Mouse (Mus musculus): ENCODE measurements around the gene Bax. TPM values are rescaled to one million over a fixed set of nuclear protein-coding genes. Genes with fewer than 3 reads are reported as not detected.

The Bax gene
- polyA plus RNA-seq, 1 experiment from 2014 or later = 128 TPM

DNA sequence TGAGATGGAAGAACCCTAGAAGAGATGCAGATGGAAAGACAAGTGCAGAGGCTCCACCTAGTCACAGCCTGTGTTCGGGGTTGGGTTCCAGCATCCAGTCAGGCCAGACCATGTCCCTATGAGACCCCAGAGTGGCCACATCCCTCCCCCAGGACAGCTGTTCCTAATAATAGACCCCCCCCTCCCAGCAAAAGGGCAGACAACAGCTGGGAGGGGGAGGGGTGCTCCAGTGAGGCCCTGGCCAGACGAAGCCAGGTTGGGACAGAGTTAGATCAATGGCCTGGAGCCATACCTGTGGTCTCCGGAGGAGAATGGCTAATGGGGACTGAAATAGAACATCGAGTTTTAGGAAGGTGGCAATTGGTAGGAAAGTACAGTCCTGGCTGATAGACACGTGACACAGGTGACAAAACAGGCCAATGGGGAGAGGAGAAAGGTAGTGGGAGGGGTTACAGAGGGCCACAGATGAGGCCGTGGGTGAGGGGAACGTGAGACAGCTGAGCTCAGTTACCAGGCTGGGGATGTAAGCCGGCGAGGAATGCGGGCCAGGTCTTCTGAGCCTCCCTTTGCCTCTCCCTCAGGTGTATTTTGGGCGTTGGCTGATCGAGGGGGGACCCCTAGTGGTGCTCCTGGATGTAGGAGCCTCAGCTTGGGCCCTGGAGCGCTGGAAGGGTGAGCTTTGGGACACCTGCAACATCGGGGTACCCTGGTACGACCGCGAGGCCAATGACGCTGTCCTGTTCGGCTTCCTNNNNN is 29.0 kb downstream of the Bax start, which contains the start of gene Ruvbl2:
Gene Ruvbl2, minus strand, starts transcription at position 576 of the 756 bp plus-strand sequence.
- H3K4me2 ChIP-seq (replicated peaks; ENCODE audit: low read depth, low read length) = no peak within 1 kb of the TSS
- no peaks in the 10 kb centered on the region for H3K9me3 ChIP-seq (ENCODE audit: control insufficient read depth, low read length)
- DNase-seq (ENCODE audit: low spot score) (no peak), ATAC-seq (ENCODE audit: low FRiP score) (no peak)
- 25% methylated on average over 19 of the region's 19 CpGs for WGBS
- H3K9ac ChIP-seq (ENCODE audit: low read depth, low read length) = no peak within 1 kb of the TSS
- no peaks in the 10 kb centered on the region for H3K36me3 ChIP-seq (ENCODE audit: control insufficient read depth, insufficient read depth, low read length)
- H3K27ac ChIP-seq (ENCODE audit: low read depth, low read length) = no peak within 1 kb of the TSS
- H3K4me1 ChIP-seq (replicated peaks; ENCODE audit: control insufficient read depth, insufficient read depth, low read length) = peaks cover 15% of the 10 kb centered on the region
- no peaks in the 10 kb centered on the region for H3K27me3 ChIP-seq (ENCODE audit: control insufficient read depth, insufficient read depth, low read length)
- no peak within 1 kb of the TSS for H3K4me3 ChIP-seq (ENCODE audit: low read depth, low read length)

DNA sequence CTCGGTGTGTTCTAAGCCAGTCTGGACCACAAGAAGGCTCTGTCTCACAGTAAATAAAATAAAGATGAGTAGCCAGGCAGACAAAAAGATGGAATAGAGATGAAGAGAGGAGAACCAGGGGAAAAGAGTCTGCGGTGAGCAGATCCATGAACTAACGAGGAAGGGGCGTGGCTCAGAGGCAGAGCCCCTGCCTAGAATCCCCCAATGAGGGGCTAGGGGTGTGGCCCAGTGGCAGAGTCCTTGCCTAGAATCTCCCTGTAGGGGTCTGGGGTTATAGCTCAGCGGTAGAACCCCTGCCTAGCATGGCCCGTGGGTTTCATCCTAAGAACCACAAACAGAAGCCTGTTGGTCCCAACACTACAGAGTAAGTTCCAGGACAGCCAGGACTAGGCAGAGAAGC is 29.7 kb downstream of the Bax start:
- no peak overlapping the region for H3K9ac ChIP-seq (ENCODE audit: low read depth, low read length)
- no peak overlapping the region for H3K4me3 ChIP-seq (ENCODE audit: low read depth, low read length)
- H3K27ac ChIP-seq (ENCODE audit: low read depth, low read length) = no peak overlapping the region
- peaks cover 15% of the 10 kb centered on the region for H3K4me1 ChIP-seq (replicated peaks; ENCODE audit: control insufficient read depth, insufficient read depth, low read length)
- H3K36me3 ChIP-seq (ENCODE audit: control insufficient read depth, insufficient read depth, low read length) = peaks cover under 1% of the 10 kb centered on the region; the same call in 1 of the 2 replicates
- no peaks in the 10 kb centered on the region for H3K27me3 ChIP-seq (ENCODE audit: control insufficient read depth, insufficient read depth, low read length)
- no peak overlapping the region for H3K4me2 ChIP-seq (replicated peaks; ENCODE audit: low read depth, low read length)
- ATAC-seq (ENCODE audit: low FRiP score) (no peak), DNase-seq (ENCODE audit: low spot score) (no peak)
- WGBS = 24% methylated on average over 6 of the region's 6 CpGs
- no peaks in the 10 kb centered on the region for H3K9me3 ChIP-seq (ENCODE audit: control insufficient read depth, low read length)

DNA sequence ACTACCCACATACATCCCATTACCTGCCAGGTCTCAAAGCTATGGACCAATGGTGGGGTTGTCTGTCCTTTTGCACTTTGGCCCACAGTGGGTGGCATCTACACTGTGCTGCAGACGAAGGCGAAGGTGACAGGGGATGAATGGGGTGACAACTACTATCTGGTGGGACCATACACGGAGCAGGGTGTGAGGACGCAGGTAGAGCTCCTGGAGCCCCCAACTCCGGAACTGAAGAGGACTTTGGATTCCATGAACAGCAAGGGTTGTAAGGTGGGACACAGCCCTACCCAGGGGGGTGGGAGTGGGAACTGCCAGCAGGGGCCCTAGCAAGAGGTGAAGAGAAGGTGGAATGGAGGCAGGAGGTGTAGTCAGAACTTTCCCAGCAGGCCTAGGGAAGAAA is 30.3 kb downstream of the Bax start:
- H3K9me3 ChIP-seq (ENCODE audit: control insufficient read depth, low read length) = no peaks in the 10 kb centered on the region
- DNase-seq (ENCODE audit: low spot score) (no peak), ATAC-seq (ENCODE audit: low FRiP score) (no peak)
- WGBS = 91% methylated on average over 5 of the region's 5 CpGs
- H3K9ac ChIP-seq (ENCODE audit: low read depth, low read length) = no peak overlapping the region
- no peak overlapping the region for H3K27ac ChIP-seq (ENCODE audit: low read depth, low read length)
- H3K4me1 ChIP-seq (replicated peaks; ENCODE audit: control insufficient read depth, insufficient read depth, low read length) = peaks cover 15% of the 10 kb centered on the region
- no peak overlapping the region for H3K4me3 ChIP-seq (ENCODE audit: low read depth, low read length)
- no peaks in the 10 kb centered on the region for H3K27me3 ChIP-seq (ENCODE audit: control insufficient read depth, insufficient read depth, low read length)
- H3K36me3 ChIP-seq (ENCODE audit: control insufficient read depth, insufficient read depth, low read length) = peaks cover 3% of the 10 kb centered on the region; the same call in 1 of the 2 replicates
- H3K4me2 ChIP-seq (replicated peaks; ENCODE audit: low read depth, low read length) = no peak overlapping the region

DNA sequence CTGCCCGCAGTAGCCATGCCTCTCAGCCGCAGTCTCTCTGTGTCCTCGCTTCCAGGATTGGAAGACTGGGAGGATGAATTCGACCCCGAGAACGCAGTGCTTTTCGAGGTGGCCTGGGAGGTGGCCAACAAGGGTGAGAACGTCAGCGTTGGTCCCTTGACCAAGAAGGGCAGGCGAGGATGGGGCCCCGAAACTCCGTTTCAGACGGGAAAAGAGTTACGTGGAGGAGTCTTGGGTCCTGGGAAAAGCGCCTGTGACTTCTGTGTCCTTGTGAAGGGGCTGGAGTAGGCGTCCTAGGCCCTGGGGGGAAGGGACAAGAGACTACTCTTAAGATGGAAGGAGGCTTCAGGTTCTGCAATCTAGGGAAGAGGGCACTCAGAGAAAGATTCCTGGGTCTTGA is 31.7 kb downstream of the Bax start:
- no peak for DNase-seq (ENCODE audit: low spot score)
- 0 out of 2 replicates have a peak overlapping the region, but pooled peaks have one; percentile 7 for H3K27ac ChIP-seq (ENCODE audit: low read depth, low read length)

DNA sequence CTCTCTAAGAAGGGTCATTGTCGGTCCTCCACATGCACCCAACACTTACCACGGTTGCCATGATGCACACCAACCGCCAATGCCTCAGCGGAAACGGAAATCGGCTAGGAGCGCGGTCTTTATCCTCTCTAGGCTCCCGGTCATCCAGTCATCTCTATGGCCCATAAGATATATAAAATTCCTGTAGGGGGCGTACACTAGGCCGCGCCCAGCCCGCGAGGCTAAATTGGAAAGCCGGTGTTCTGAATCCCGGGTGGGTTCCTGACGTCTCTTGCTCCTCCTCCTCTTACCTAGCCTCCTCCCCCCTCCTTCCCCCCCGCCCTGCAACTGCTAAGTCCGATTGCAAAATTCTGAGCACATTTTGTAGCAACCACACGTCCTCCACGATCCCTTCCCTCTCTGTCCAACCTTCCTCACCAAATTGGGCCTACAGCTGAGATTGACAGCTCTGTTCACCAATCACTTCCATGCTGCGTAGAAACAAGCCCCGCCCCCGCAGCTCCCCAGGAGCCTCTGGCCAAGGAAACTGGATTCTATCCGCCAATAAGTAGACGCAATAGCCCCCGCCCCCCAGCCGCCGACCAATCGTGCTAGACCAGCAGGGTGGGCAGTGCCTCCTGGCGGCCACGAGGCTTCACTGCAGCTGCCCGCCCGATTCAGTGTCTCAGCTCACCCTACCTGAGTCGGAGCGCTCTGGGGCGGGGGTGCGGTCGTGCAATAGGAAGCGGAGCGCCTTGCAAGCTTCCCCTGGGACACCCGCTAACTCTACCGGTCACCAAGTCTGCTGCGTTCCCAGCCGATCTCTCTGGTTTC is 32.3 kb downstream of the Bax start, which contains the start of gene Gys1:
Gene Gys1, plus strand, starts transcription at position 642 of the 813 bp plus-strand sequence.
- peak; percentile 100 for DNase-seq (ENCODE audit: low spot score)
- Histone ChIP-seq H3K27ac (ENCODE audit: low read depth, low read length) (peak within 1 kb of the TSS; percentile 86), H3K4me2 (replicated peaks; ENCODE audit: low read depth, low read length) (peak within 1 kb of the TSS; percentile 91), H3K27me3 (ENCODE audit: control insufficient read depth, insufficient read depth, low read length) (no peaks in the 10 kb centered on the region), H3K4me3 (ENCODE audit: low read depth, low read length) (peak within 1 kb of the TSS; percentile 91), H3K4me1 (replicated peaks; ENCODE audit: control insufficient read depth, insufficient read depth, low read length) (peaks cover 15% of the 10 kb centered on the region), H3K36me3 (ENCODE audit: control insufficient read depth, insufficient read depth, low read length) (peaks cover 3% of the 10 kb centered on the region), H3K9me3 (ENCODE audit: control insufficient read depth, low read length) (no peaks in the 10 kb centered on the region), H3K9ac (ENCODE audit: low read depth, low read length) (peak within 1 kb of the TSS; percentile 84)
- peak; percentile 98 for ATAC-seq (ENCODE audit: low FRiP score)
- WGBS = under 1% methylated on average over 45 of the region's 45 CpGs

More for the DNA sequence above, 31.7 kb downstream of the Bax start:
- peak; percentile 1; the same call in 1 of the 2 replicates for ATAC-seq (ENCODE audit: low FRiP score)
- peak overlapping the region; percentile 84 for H3K9ac ChIP-seq (ENCODE audit: low read depth, low read length)
- H3K27me3 ChIP-seq (ENCODE audit: control insufficient read depth, insufficient read depth, low read length) = no peaks in the 10 kb centered on the region
- WGBS = 4% methylated on average over 16 of the region's 16 CpGs
- peak overlapping the region; percentile 91 for H3K4me3 ChIP-seq (ENCODE audit: low read depth, low read length)
- peak overlapping the region; percentile 68 for H3K4me2 ChIP-seq (replicated peaks; ENCODE audit: low read depth, low read length)
- H3K9me3 ChIP-seq (ENCODE audit: control insufficient read depth, low read length) = no peaks in the 10 kb centered on the region
- peaks cover 3% of the 10 kb centered on the region; the same call in 1 of the 2 replicates for H3K36me3 ChIP-seq (ENCODE audit: control insufficient read depth, insufficient read depth, low read length)
- H3K4me1 ChIP-seq (replicated peaks; ENCODE audit: control insufficient read depth, insufficient read depth, low read length) = peaks cover 15% of the 10 kb centered on the region

DNA sequence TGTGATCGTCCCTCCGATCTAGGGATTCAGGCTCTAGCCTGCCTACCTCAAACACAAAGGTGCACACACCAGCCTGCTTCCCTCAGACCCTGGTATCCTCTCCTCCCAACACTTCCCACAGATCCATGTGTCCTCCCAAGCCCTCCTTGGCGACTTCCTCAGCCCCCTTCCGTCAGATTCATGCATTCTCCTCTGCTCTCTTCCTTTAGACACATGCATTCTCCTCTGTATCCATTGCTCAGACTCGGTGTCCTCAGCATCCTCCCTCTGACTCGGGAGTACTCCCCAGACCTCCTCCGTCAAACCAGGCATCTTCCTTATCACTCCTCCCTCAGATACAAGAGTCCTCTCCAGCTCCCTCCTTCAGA is 32.9 kb downstream of the Bax start:
- Histone ChIP-seq H3K9me3 (ENCODE audit: control insufficient read depth, low read length) (no peaks in the 10 kb centered on the region), H3K27me3 (ENCODE audit: control insufficient read depth, insufficient read depth, low read length) (no peaks in the 10 kb centered on the region), H3K36me3 (ENCODE audit: control insufficient read depth, insufficient read depth, low read length) (peaks cover 6% of the 10 kb centered on the region), H3K4me3 (ENCODE audit: low read depth, low read length) (peak overlapping the region; percentile 91), H3K4me2 (replicated peaks; ENCODE audit: low read depth, low read length) (peak overlapping the region; percentile 91), H3K27ac (ENCODE audit: low read depth, low read length) (no peak overlapping the region), H3K9ac (ENCODE audit: low read depth, low read length) (peak overlapping the region; percentile 81), H3K4me1 (replicated peaks; ENCODE audit: control insufficient read depth, insufficient read depth, low read length) (peaks cover 15% of the 10 kb centered on the region)
- DNase-seq (ENCODE audit: low spot score) = no peak
- no peak for ATAC-seq (ENCODE audit: low FRiP score)
- WGBS = 1% methylated on average over 7 of the region's 7 CpGs

DNA sequence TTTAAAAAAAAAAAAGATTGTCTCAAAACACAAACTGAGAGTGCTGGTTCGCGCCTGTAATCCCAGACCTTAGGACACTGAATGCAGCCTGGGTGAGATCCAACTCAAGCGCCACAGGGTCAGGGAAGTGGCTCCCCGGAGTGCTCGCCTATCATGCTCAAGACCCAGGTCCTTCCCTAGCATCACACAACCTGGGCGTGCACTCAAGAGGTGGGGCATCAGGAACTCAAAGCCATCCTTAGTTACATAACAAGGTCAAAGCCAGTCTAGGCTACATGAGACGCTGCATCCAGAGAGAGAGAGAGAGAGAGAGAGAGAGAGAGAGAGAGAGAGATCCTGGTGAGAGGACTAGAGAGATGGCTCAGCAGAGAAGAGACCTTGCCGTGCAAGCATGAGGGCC is 40.1 kb downstream of the Bax start:
- no peaks in the 10 kb centered on the region for H3K4me1 ChIP-seq (replicated peaks; ENCODE audit: control insufficient read depth, insufficient read depth, low read length)
- H3K36me3 ChIP-seq (ENCODE audit: control insufficient read depth, insufficient read depth, low read length) = peaks cover 26% of the 10 kb centered on the region
- H3K9me3 ChIP-seq (ENCODE audit: control insufficient read depth, low read length) = no peaks in the 10 kb centered on the region
- no peak overlapping the region for H3K4me3 ChIP-seq (ENCODE audit: low read depth, low read length)
- 90% methylated on average over 8 of the region's 8 CpGs for WGBS
- no peak for ATAC-seq (ENCODE audit: low FRiP score)
- no peak overlapping the region for H3K4me2 ChIP-seq (replicated peaks; ENCODE audit: low read depth, low read length)
- no peaks in the 10 kb centered on the region for H3K27me3 ChIP-seq (ENCODE audit: control insufficient read depth, insufficient read depth, low read length)
- H3K9ac ChIP-seq (ENCODE audit: low read depth, low read length) = no peak overlapping the region
- no peak for DNase-seq (ENCODE audit: low spot score)
- no peak overlapping the region for H3K27ac ChIP-seq (ENCODE audit: low read depth, low read length)

DNA sequence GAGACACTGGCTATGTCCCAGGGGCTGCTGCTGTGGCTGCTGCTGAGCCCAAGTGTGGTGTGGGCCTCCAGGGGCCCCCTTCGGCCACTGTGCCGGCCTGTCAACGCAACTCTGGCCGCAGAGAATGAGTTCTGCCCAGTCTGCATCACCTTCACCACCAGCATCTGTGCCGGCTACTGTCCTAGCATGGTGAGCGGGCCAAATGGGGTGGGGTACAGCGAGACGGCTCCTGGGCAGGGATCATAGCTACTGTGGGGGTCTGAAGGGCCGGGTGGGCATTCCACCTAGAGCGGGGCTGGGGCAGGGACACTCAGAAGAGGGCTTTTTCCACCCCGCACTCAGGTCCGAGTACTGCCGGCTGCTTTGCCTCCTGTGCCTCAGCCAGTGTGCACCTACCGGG is 45.5 kb downstream of the Bax start:
- H3K4me3 ChIP-seq (ENCODE audit: low read depth, low read length) = no peak overlapping the region
- H3K27ac ChIP-seq (ENCODE audit: low read depth, low read length) = no peak overlapping the region
- no peak for DNase-seq (ENCODE audit: low spot score)
- no peak overlapping the region for H3K9ac ChIP-seq (ENCODE audit: low read depth, low read length)
- no peaks in the 10 kb centered on the region for H3K9me3 ChIP-seq (ENCODE audit: control insufficient read depth, low read length)
- WGBS = 92% methylated on average over 14 of the region's 14 CpGs
- ATAC-seq (ENCODE audit: low FRiP score) = no peak
- no peak overlapping the region for H3K4me2 ChIP-seq (replicated peaks; ENCODE audit: low read depth, low read length)
- peaks cover 17% of the 10 kb centered on the region for H3K36me3 ChIP-seq (ENCODE audit: control insufficient read depth, insufficient read depth, low read length)
- H3K4me1 ChIP-seq (replicated peaks; ENCODE audit: control insufficient read depth, insufficient read depth, low read length) = no peaks in the 10 kb centered on the region
- H3K27me3 ChIP-seq (ENCODE audit: control insufficient read depth, insufficient read depth, low read length) = peaks cover 38% of the 10 kb centered on the region
